Mouse (Mus musculus): ENCODE measurements around the gene Lmo4.

The Lmo4 gene

GRCm38 (mm10) chr3:144148234-144148633, 56.8 kb downstream of the Lmo4 start:
- no peak for DNase-seq (ENCODE audit: low spot score)

- DNase-seq (ENCODE audit: low spot score): no peak
Measured at GRCm38 (mm10) chr3:144147244-144147643, 57.8 kb downstream of the Lmo4 start.

GRCm38 (mm10) chr3:144144066-144144465, 61.0 kb downstream of the Lmo4 start:
- DNase-seq (ENCODE audit: low spot score): no peak

- DNase-seq (ENCODE audit: low spot score): no peak
Measured at GRCm38 (mm10) chr3:144142939-144143338, 62.1 kb downstream of the Lmo4 start.

- no peak for DNase-seq (ENCODE audit: low spot score)
Measured at GRCm38 (mm10) chr3:144141786-144142185, 63.2 kb downstream of the Lmo4 start.

- no peak for DNase-seq (ENCODE audit: low spot score)
Measured at GRCm38 (mm10) chr3:144140816-144141215, 64.2 kb downstream of the Lmo4 start.

GRCm38 (mm10) chr3:144138659-144139058, 66.4 kb downstream of the Lmo4 start:
- DNase-seq (ENCODE audit: low spot score): no peak
